In the genomic region with DNA sequence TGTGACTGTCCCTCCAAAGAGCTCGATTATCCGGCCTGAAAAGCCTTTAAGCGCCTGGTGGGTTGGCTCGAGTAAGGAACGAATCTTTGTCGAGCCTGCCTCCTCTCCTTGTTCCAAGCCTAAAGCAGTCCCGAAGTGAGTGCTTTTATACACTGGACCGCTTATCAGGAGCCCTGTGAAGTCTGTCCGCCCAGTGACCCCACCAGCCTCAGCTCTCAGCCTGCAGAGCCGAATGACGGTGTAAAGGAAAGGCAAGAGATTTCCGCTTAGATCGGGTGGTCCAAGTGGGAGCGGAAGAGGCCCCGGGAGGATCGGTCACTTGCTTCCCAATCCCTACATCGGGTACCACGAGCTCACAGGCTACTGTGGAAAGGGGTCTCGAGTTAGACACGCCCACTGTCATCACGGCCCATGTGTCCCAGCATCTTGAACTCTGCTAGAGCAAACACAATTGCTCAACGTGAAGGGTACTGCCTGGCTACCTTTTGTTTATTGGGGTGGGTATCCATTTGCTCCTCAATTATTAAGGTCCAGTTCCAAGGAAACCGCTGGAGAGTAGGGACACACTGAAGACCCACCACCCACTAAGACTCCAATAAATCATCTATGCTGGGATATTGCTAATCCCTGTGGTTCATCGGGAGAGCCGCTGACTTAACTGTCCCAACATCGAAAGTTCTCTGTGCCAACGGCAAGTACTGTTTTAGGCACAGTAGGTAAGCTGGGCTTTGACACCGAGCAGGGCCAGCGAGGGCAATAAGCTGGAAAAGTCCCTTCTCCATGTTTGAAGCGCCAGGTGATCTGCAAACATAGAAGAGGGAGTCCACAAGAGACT, we compare ENCODE assay signal across 8 mouse cellular contexts. TPM values are rescaled to one million over a fixed set of nuclear protein-coding genes. Genes with fewer than 3 reads are reported as not detected.
A peak's percentile ranks its signal among the peaks of the same experiment; 100 is the strongest.
DNase-seq lines count a peak whose midpoint lies in the region; ATAC-seq and TF ChIP-seq lines count a peak whose summit lies in the region.

No protein-coding gene starts in this region.

- peak overlapping the region; percentile 91 for H3K4me3 ChIP-seq in gastrocnemius, adult 2 months
- peak overlapping the region; percentile 69 for H3K4me3 ChIP-seq in bone marrow, adult 2 months (replicated peaks; ENCODE audit: control insufficient read depth, low read depth, low read length)
- H3K4me3 ChIP-seq in heart, embryonic 11.5 days (ENCODE audit: low read depth, low read length) = peak overlapping the region; percentile 87
- H3K4me3 ChIP-seq in midbrain, embryonic 11.5 days (ENCODE audit: low read depth, low read length) = peak overlapping the region; percentile 82

- 20% methylated on average over 30 of the region's 30 CpGs for WGBS in bone marrow, adult 2 months
- WGBS in heart, embryonic 11.5 days (ENCODE audit: insufficient replicate concordance) = 18% methylated on average over 30 of the region's 30 CpGs
- 19% methylated on average over 30 of the region's 30 CpGs for WGBS in midbrain, embryonic 11.5 days

- no peak for TF ChIP-seq CTCF in gastrocnemius, adult 2 months (IDR thresholded peaks at IDR 0.05)
- no peak for TF ChIP-seq CTCF in bone marrow, adult 2 months (IDR thresholded peaks at IDR 0.05; ENCODE audit: control insufficient read depth, insufficient read depth, low read length)

- peak overlapping the region; percentile 88 for H3K9ac ChIP-seq in heart, embryonic 11.5 days (ENCODE audit: low read depth, low read length)
- H3K9ac ChIP-seq in midbrain, embryonic 11.5 days (ENCODE audit: low read length) = peak overlapping the region; percentile 97

- H3K27ac ChIP-seq in gastrocnemius, adult 2 months = peak overlapping the region; percentile 91
- no peak overlapping the region for H3K27ac ChIP-seq in bone marrow, adult 2 months (ENCODE audit: control insufficient read depth, insufficient read depth, low read depth, low read length, poor library complexity)
- H3K27ac ChIP-seq in heart, embryonic 11.5 days (ENCODE audit: low read depth, low read length) = peak overlapping the region; percentile 97
- peak overlapping the region; percentile 96 for H3K27ac ChIP-seq in midbrain, embryonic 11.5 days (ENCODE audit: low read depth, low read length)

- peaks cover 1% of the 10 kb centered on the region for H3K4me1 ChIP-seq in bone marrow, adult 2 months (ENCODE audit: control insufficient read depth, insufficient read depth, low read length)
- peaks cover 42% of the 10 kb centered on the region for H3K4me1 ChIP-seq in heart, embryonic 11.5 days (ENCODE audit: control insufficient read depth, insufficient read depth, low read length)
- peaks cover 31% of the 10 kb centered on the region for H3K4me1 ChIP-seq in midbrain, embryonic 11.5 days (ENCODE audit: control insufficient read depth, insufficient read depth, low read length)

- H3K36me3 ChIP-seq in heart, embryonic 11.5 days (ENCODE audit: control insufficient read depth, insufficient read depth, low read length) = peaks cover 2% of the 10 kb centered on the region; the same call in 1 of the 2 replicates
- H3K36me3 ChIP-seq in midbrain, embryonic 11.5 days (ENCODE audit: control insufficient read depth, insufficient read depth, low read length) = no peaks in the 10 kb centered on the region; the same call in 1 of the 2 replicates

- ATAC-seq in heart, embryonic 11.5 days (replicated peaks; ENCODE audit: insufficient number of reproducible peaks, low FRiP score, low TSS enrichment) = no peak
- ATAC-seq in midbrain, embryonic 11.5 days (ENCODE audit: low FRiP score) = no peak

- H3K9me3 ChIP-seq in heart, embryonic 11.5 days (replicated peaks; ENCODE audit: control insufficient read depth, low read length) = no peaks in the 10 kb centered on the region
- H3K9me3 ChIP-seq in midbrain, embryonic 11.5 days (ENCODE audit: control insufficient read depth, low read length) = no peaks in the 10 kb centered on the region

- no peak for DNase-seq in gastrocnemius, adult 2 months
- DNase-seq in gastrocnemius, postnatal 10 days = no peak
- peak; percentile 57 for DNase-seq in kidney, postnatal 14 days
- DNase-seq in midbrain, embryonic 11.5 days (ENCODE audit: low spot score, missing footprints) = peak; percentile 93
- no peak for DNase-seq in right cerebral cortex, postnatal 4 days
- no peak for DNase-seq in right cerebral cortex, adult 2 months (ENCODE audit: low spot score in 2 of 2)

- no peak for TF ChIP-seq POLR2A in bone marrow, adult 2 months (IDR thresholded peaks at IDR 0.05; ENCODE audit: borderline replicate concordance, control insufficient read depth, low read depth, low read length)

- intact Hi-C loops in gastrocnemius, adult 2 months (cut with DNase I) = no loop called here

- H3K4me2 ChIP-seq in heart, embryonic 11.5 days = peak overlapping the region; percentile 98
- H3K4me2 ChIP-seq in midbrain, embryonic 11.5 days = peak overlapping the region; percentile 95

- no peaks in the 10 kb centered on the region for H3K27me3 ChIP-seq in heart, embryonic 11.5 days (ENCODE audit: control insufficient read depth, insufficient read depth, low read length)
- H3K27me3 ChIP-seq in midbrain, embryonic 11.5 days (ENCODE audit: control insufficient read depth, insufficient read depth, low read length) = no peaks in the 10 kb centered on the region

RNA-seq across cellular contexts. Expression of a gene that starts 0.7 kb away (rescaled TPM):
- total RNA-seq in gastrocnemius, adult 2 months (2021) = 1 to 10 TPM; 1.7 to 2.9 TPM
- 10 to 100 TPM; 11.9 to 18.6 TPM for total RNA-seq in gastrocnemius, postnatal 10 days (2021)
- polyA plus RNA-seq in bone marrow, adult 2 months (2011; ENCODE audit: insufficient read depth, insufficient read length, low replicate concordance, missing spikeins) = 7.0 and 10.7 TPM in 2 replicates
- polyA plus RNA-seq in heart, embryonic 11.5 days (2014; fragmentation: Nextera tagmentation; extraction: Ambion mirVana) = 10.3 and 16.4 TPM in 2 replicates
- 13.4 and 16.1 TPM in 2 replicates for polyA plus RNA-seq in midbrain, embryonic 11.5 days (2014; fragmentation: Nextera tagmentation; extraction: Ambion mirVana)

RNA-seq across cellular contexts. Expression of a gene that starts 2.2 kb away (rescaled TPM):
- 100 to 1,000 TPM; 141 to 159 TPM for total RNA-seq in gastrocnemius, adult 2 months (2021)
- total RNA-seq in gastrocnemius, postnatal 10 days (2021) = 100 to 1,000 TPM; 174 to 190 TPM
- 138 and 152 TPM in 2 replicates for polyA plus RNA-seq in bone marrow, adult 2 months (2011; ENCODE audit: insufficient read depth, insufficient read length, low replicate concordance, missing spikeins)
- polyA plus RNA-seq in heart, embryonic 11.5 days (2014; fragmentation: Nextera tagmentation; extraction: Ambion mirVana) = 416 and 447 TPM in 2 replicates
- 477 and 517 TPM in 2 replicates for polyA plus RNA-seq in midbrain, embryonic 11.5 days (2014; fragmentation: Nextera tagmentation; extraction: Ambion mirVana)

RNA-seq across cellular contexts. Expression of a gene that starts 15.3 kb away (rescaled TPM):
- 100 to 1,000 TPM in 1 of 2 experiments, 10 to 100 TPM in 1; 96.2 to 111 TPM for total RNA-seq in gastrocnemius, adult 2 months (2021)
- total RNA-seq in gastrocnemius, postnatal 10 days (2021) = 10 to 100 TPM; 84.5 to 99.4 TPM
- polyA plus RNA-seq in bone marrow, adult 2 months (2011; ENCODE audit: insufficient read depth, insufficient read length, low replicate concordance, missing spikeins) = 29.3 and 76.0 TPM in 2 replicates
- polyA plus RNA-seq in heart, embryonic 11.5 days (2014; fragmentation: Nextera tagmentation; extraction: Ambion mirVana) = 45.8 and 52.3 TPM in 2 replicates
- 13.4 and 19.0 TPM in 2 replicates for polyA plus RNA-seq in midbrain, embryonic 11.5 days (2014; fragmentation: Nextera tagmentation; extraction: Ambion mirVana)

RNA-seq across cellular contexts. Expression of a gene that starts 37.7 kb away (rescaled TPM):
- 10 to 100 TPM; 41.9 to 54.7 TPM for total RNA-seq in gastrocnemius, adult 2 months (2021)
- total RNA-seq in gastrocnemius, postnatal 10 days (2021) = 10 to 100 TPM; 32.2 to 32.4 TPM
- polyA plus RNA-seq in bone marrow, adult 2 months (2011; ENCODE audit: insufficient read depth, insufficient read length, low replicate concordance, missing spikeins) = 13.0 and 23.7 TPM in 2 replicates
- 2.9 and 3.3 TPM in 2 replicates for polyA plus RNA-seq in heart, embryonic 11.5 days (2014; fragmentation: Nextera tagmentation; extraction: Ambion mirVana)
- polyA plus RNA-seq in midbrain, embryonic 11.5 days (2014; fragmentation: Nextera tagmentation; extraction: Ambion mirVana) = 3.5 and 4.3 TPM in 2 replicates

RNA-seq across cellular contexts. Expression of a gene that starts 43.5 kb away (rescaled TPM):
- 10 to 100 TPM; 59.3 to 66.2 TPM for total RNA-seq in gastrocnemius, adult 2 months (2021)
- total RNA-seq in gastrocnemius, postnatal 10 days (2021) = 10 to 100 TPM; 46.8 to 49.7 TPM
- polyA plus RNA-seq in bone marrow, adult 2 months (2011; ENCODE audit: insufficient read depth, insufficient read length, low replicate concordance, missing spikeins) = 9.5 and 11.7 TPM in 2 replicates
- 0.70 and 1.2 TPM in 2 replicates for polyA plus RNA-seq in heart, embryonic 11.5 days (2014; fragmentation: Nextera tagmentation; extraction: Ambion mirVana)
- polyA plus RNA-seq in midbrain, embryonic 11.5 days (2014; fragmentation: Nextera tagmentation; extraction: Ambion mirVana) = 2.4 TPM in 2 replicates

Comparison
In these comparisons a context has a peak if more than half of its experiments do, and no peak if none do; other contexts are left out.
1. DNase-seq: peak in kidney, postnatal 14 days (single experiment) and midbrain, embryonic 11.5 days (single experiment); none in gastrocnemius, adult 2 months (single experiment), gastrocnemius, postnatal 10 days (single experiment), right cerebral cortex, postnatal 4 days (single experiment) and right cerebral cortex, adult 2 months (0 of 2).
2. Peak in every context shown above with its lines, with median percentiles within 50 percentile points of each other: H3K4me3 ChIP-seq.